Mouse (Mus musculus) layer of hippocampus, adult 8-10 months (tissue): ENCODE results near the gene Appl1. TPM values are rescaled to one million over a fixed set of nuclear protein-coding genes. Genes with fewer than 3 reads are reported as not detected.
"Not testable (repeated sequence)": the region's sequence is repeated elsewhere in the genome, so short reads cannot be mapped to it uniquely, and the experiment has no call there.

Source experiments
- DNase-seq, 2 experiments: peaks; one replicate each; pipeline ENCODE4 v3.0.0; 2022; ENCODE audit warnings: low spot score in 2 of 2
- total RNA-seq, 4 experiments: library from RNA; stranded (reverse); gene quantifications; 2 replicates each; pipeline ENCODE4 v1.2.4; 2022

The Appl1 gene
- total RNA-seq, 4 experiments from 2014 or later = 53.9 to 70.2 (median 62.1) TPM

DNA sequence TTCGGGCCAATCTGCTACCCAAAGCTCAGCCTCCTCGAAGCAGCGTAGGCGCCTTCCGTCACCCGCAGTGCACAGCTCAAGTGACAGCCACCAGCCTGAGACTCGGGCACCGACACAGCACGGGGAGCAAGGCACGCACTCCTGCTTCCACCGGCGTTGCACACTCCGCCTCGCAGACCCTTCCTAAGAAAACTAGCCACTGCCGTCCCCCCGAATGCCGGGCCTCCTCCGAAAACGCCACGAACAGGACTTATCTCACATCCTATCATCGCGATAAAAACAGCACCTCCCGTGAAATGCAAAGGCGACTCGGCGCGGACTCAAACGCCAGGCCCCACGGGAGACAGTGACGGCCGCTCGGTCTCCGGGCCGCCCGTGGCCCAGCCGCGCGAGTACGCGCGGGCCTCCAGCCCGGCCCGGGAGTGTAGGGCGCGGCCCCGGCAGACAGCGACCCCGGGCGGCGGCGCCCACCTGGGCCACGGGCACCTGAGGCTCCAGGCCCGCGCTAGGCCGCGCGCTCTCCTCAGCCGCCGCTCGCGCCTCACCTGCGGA lies 1.1 kb downstream of the Appl1 start:
- DNase-seq = peak; percentile 54 to 72

DNA sequence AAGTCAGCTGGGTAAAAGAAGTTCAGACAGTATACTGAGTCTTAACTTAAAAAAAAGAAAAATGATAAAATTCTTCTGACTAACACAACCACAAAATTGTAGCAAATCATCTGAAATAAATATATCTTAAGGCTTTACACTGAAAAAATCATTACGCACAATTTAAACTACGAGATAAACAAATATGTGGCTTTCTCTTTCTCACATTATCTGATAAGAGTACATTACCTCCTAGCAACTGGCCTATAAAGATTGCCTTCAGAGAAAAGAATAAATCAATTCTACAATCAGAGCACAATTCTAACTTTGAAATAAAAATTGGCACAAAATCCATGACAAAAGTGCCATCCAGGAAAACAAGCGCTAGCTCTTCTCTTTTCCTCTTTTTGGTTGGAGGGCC lies 1.9 kb downstream of the Appl1 start:
- no peak for DNase-seq

GRCm38 (mm10) chr14:26960518-26960917 lies 10.5 kb downstream of the Appl1 start:
- DNase-seq = no peak

DNA sequence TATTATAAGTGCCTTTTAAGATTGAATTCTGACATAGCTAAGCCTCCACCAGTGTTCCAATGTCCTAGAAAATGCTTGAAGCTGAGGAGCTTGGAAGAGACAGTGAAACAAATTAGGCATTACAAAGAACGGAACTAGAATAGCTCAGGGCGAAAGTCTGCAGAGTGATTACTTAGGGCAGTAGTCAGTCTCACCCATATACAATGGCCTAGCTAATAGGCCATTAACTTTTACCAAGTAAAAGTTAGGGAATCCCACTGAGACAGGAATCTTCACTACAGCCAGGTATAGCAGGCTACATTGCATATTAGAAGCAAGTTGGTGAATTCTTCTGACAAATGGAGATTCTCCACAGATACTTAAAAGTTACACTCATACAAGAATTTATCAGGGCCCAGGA lies 14.9 kb downstream of the Appl1 start:
- not testable (repeated sequence) for DNase-seq

GRCm38 (mm10) chr14:26935558-26935957 lies 35.5 kb downstream of the Appl1 start:
- DNase-seq = no peak

- no peak for DNase-seq
These were observed 36.1 kb downstream of the Appl1 start for GRCm38 (mm10) chr14:26934891-26935290.

- DNase-seq = no peak
These were observed 47.2 kb downstream of the Appl1 start for GRCm38 (mm10) chr14:26923702-26924421.

GRCm38 (mm10) chr14:26919310-26919709 lies 51.7 kb downstream of the Appl1 start:
- DNase-seq = no peak

- peak; percentile 29 to 42 for DNase-seq
These were observed 57.3 kb downstream of the Appl1 start for GRCm38 (mm10) chr14:26913681-26914268.

GRCm38 (mm10) chr14:26911826-26912225 lies 59.2 kb downstream of the Appl1 start:
- no peak for DNase-seq

- no peak for DNase-seq
These were observed 59.8 kb downstream of the Appl1 start for GRCm38 (mm10) chr14:26911201-26911600.

- DNase-seq = not testable (repeated sequence)
These were observed 60.6 kb downstream of the Appl1 start for GRCm38 (mm10) chr14:26910461-26910860.

DNA sequence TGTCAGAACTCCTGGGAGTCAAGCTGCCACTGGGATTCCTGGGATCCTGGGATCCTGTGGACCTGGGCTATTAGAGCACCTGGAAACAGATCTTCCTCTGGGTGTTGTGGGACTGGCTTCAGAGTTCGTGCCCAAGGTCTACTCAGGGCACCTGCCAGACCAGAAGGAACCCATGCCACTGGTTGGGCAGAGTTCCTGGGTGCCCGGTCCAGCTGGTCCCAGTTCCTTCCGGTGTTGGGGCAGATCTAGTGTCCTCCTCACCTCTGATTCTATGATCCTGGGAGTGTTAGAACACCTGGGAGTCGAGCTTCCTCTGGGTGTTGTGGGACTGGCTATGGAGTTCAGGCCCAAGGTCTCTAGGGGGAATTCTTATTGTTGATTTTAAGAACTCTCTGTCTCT lies 63.6 kb downstream of the Appl1 start:
- DNase-seq = no peak

DNA sequence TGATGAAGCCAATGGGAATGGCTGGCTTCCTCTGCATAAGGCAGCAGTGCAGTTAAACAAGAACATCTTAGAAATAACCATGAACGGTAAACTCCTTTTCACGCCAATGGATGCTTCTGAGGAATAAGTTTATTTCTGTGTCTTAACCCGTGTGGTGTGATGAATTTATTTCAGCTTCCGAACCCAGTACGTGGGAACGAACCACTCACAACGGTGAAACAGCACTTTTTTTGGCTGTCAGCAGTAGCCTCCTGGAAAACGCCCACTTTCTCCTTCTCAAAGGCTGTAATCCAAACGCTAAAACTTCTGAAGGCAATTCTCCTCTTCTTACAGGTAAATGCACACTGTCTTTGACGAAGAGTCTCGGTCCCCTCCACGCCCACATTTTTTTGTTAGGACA lies 70.1 kb downstream of the Appl1 start:
- no peak for DNase-seq

GRCm38 (mm10) chr14:26899490-26899889 lies 71.5 kb downstream of the Appl1 start:
- no peak for DNase-seq

GRCm38 (mm10) chr14:26894392-26894791 lies 76.6 kb downstream of the Appl1 start, which contains the start of gene Asb14:
Gene Asb14, plus strand, starts transcription at chr14:26894557.
- no peak for DNase-seq

GRCm38 (mm10) chr14:26890777-26891176 lies 80.3 kb downstream of the Appl1 start:
- no peak for DNase-seq

DNA sequence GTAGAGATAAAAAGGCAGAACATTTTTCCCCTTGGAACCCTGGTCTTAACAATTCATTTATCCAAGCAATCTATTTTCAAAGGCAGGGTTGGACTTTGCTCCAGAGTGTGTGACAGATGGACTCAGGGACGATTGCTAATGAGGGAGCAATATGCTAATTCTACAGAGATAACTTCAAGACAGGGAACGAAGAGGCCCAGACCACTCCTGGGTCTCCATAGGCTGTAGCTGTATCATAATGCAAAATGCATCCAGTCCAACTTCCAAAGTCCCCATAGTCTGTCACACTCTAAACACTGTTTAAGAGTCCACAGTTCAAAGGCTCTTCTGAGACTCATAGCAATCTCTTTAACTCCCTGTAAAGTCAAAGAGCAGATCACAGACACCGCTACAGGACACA lies 83.8 kb downstream of the Appl1 start:
- DNase-seq = no peak

- no peak for DNase-seq
These were observed 89.3 kb downstream of the Appl1 start for GRCm38 (mm10) chr14:26881700-26882099.

- no peak for DNase-seq
These were observed 91.1 kb downstream of the Appl1 start for GRCm38 (mm10) chr14:26879976-26880375.

DNA sequence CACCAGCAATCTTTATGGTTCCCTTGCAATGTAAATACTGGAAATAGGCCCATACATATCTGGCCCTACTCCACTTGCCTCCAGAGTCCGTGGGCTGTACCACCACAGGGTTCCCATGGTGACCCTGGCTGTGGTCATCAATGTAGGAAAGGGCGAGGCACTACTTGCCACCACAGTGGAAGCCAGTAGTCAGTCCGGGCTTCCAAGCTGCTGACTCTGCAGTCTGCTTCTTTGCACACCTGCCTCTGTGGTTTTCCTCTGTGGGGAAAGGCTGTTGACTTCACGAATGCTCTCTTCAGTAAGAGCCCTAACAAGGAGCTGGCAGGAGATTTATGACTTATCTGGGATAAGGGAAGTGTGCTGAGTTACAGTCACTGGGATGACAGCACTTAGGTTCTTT lies 92.3 kb downstream of the Appl1 start:
- no peak for DNase-seq
